Mouse (Mus musculus) v-Abl transformed pro-B cells (cell line): ENCODE data around the gene Fars2.

Experiments used
- in situ Hi-C, 2 experiments: fragments of 400-800 bp; cut with MboI; formaldehyde crosslinking; loops; one replicate each; pipeline ENCODE4 v1.15.1; 2025; ENCODE audit not compliant: unreplicated experiment in 2 of 2

Gene Fars2

GRCm38 (mm10) chr13:36210965-36211364, 93.8 kb downstream of the Fars2 start:
- in situ Hi-C loops, result no loop called here

GRCm38 (mm10) chr13:36214056-36214455, 96.8 kb downstream of the Fars2 start:
- in situ Hi-C loops, result no loop called here

GRCm38 (mm10) chr13:36216005-36216404, 98.8 kb downstream of the Fars2 start:
- in situ Hi-C loops, result no loop called here

- in situ Hi-C loops, result no loop called here
Observed at GRCm38 (mm10) chr13:36218347-36218746, 101.1 kb downstream of the Fars2 start.

- in situ Hi-C loops, result no loop called here
Observed at GRCm38 (mm10) chr13:36219506-36219905, 102.3 kb downstream of the Fars2 start.

- in situ Hi-C loops, result no loop called here
Observed at GRCm38 (mm10) chr13:36221897-36222296, 104.7 kb downstream of the Fars2 start.

- in situ Hi-C loops, result no loop called here
Observed at GRCm38 (mm10) chr13:36222721-36223120, 105.5 kb downstream of the Fars2 start.

- in situ Hi-C loops, result no loop called here
Observed at GRCm38 (mm10) chr13:36224431-36224830, 107.2 kb downstream of the Fars2 start.

- in situ Hi-C loops, result no loop called here
Observed at GRCm38 (mm10) chr13:36242261-36242660, 125.0 kb downstream of the Fars2 start.

- in situ Hi-C loops, result no loop called here
Observed at GRCm38 (mm10) chr13:36253936-36254335, 136.7 kb downstream of the Fars2 start.

GRCm38 (mm10) chr13:36257213-36257612, 140.0 kb downstream of the Fars2 start:
- in situ Hi-C loops, result no loop called here

- in situ Hi-C loops, result no loop called here
Observed at GRCm38 (mm10) chr13:36259754-36260153, 142.5 kb downstream of the Fars2 start.

- in situ Hi-C loops, result no loop called here
Observed at GRCm38 (mm10) chr13:36261299-36261698, 144.1 kb downstream of the Fars2 start.

GRCm38 (mm10) chr13:36263240-36264095, 146.3 kb downstream of the Fars2 start:
- in situ Hi-C loops, result no loop called here

GRCm38 (mm10) chr13:36264391-36264790, 147.2 kb downstream of the Fars2 start:
- in situ Hi-C loops, result no loop called here

GRCm38 (mm10) chr13:36265342-36265744, 148.1 kb downstream of the Fars2 start:
- in situ Hi-C loops, result no loop called here

GRCm38 (mm10) chr13:36267399-36267798, 150.2 kb downstream of the Fars2 start:
- in situ Hi-C loops, result no loop called here

- in situ Hi-C loops, result loop anchor here in 1 of 2 experiments (10.0 kb wide), 1 partner anchor 246 kb away; no protein-coding TSS in a partner anchor
Observed at GRCm38 (mm10) chr13:36270867-36271266, 153.7 kb downstream of the Fars2 start.

- in situ Hi-C loops, result loop anchor here in 1 of 2 experiments (10.0 kb wide), 1 partner anchor 249 kb away; no protein-coding TSS in a partner anchor
Observed at GRCm38 (mm10) chr13:36273497-36273896, 156.3 kb downstream of the Fars2 start.

GRCm38 (mm10) chr13:36276194-36276593, 159.0 kb downstream of the Fars2 start:
- in situ Hi-C loops, result loop anchor here (5.0 to 10.0 kb wide), 2 partner anchors 251 to 254 kb away; no protein-coding TSS in a partner anchor

GRCm38 (mm10) chr13:36282018-36282417, 164.8 kb downstream of the Fars2 start:
- in situ Hi-C loops, result loop anchor here (5.0 to 10.0 kb wide), 2 partner anchors 1033 to 1035 kb away; no protein-coding TSS in a partner anchor
